Mouse (Mus musculus) R1 (cell line): ENCODE results near the gene Adora3.

Experiments used
- DNase-seq: peaks from one replicate; pipeline ENCODE4 v3.0.0-alpha.2; 2018; ENCODE audit warnings: low read depth, low spot score

Adora3 gene

DNA sequence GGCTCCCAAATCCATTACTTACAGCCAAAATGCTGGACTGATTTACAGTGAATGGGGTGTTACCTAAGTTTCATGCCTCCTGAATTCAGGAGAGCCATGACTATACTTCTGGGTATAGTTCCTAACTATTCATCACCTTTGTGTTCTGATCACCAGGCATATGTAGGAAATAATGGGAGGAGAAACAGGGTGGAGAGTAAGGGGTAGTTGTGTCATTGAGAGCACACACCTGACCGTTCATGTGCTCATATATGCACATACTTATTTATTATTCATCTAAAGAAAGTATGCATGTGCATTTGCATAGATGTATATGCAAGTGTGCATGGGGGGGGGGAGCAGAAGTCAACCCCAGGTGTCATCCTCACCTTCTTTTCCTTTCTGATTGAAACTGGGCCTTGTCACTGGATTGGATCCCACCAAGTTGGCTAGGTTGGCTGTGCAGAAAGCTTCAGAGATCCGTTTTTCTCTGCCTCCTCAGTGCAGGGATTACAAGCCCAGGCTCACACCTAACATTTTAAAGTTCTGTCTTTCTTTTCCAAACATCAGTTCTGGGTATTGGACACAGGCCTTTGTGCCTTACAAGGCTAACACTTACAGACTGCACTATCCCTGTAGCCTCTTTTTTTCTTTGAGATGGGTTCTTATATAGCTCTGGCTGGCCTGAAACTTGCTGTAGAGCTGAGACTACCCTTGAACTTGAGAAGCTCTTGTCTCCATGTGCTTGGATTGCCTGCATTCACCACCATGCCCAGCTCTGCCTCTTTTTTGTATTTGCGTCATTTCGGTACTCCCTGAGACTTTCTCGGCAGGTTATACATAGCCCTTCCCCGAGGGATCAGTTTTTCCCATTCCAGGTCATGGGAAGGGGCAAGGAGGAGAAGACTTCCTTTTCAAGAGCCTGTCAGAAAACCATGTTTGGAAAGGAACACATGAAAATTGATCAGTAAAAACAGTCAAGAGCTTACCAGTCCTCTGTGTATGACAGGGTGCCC lies 3.1 kb downstream of the Adora3 start:
- no peak for DNase-seq

DNA sequence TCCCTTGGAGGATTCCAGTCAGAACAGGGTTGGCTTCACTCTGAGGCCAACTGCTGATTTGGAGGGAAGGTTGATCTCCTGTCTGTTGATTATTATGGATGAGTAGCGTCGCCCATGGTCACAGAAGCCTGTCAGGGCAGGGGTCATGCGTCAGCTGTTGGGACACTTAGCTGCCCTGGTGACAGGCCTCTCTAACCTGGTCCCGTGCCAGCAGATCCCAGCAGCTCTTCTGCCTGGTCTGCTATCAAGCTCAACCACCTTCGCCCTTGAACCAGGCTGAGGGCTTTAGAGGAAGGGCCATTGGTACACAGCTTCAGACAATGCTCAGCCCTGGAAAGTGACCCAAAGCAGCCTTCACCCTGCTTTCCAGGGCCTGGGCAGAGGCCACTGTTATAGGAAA lies 5.4 kb downstream of the Adora3 start:
- no peak for DNase-seq

DNA sequence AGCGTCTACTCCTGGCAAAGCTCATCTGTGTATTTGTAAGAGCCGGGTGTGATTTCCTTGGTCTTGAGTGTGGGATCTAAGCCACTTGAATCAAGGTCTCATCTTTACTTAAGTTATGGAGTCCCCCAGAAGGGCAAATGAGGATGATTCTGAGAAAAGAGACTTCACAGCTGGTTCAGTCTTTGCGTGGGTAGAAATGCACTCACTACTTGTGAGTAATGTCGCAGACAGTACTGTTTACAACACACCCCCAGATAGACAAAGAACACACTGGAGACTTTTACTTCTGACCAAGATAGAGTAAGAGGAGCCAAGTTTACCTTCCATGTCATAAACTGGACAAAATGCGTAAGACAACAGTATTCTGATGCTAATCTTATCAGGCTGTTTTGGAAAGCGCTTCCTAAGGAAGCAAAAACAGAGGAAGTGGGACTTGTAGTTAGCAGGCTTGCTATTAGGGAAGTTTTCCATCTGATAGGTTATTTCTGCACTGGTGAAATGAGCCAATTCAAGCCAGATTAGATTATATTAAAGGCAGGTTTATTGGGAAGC lies 6.7 kb downstream of the Adora3 start:
- no peak for DNase-seq

DNA sequence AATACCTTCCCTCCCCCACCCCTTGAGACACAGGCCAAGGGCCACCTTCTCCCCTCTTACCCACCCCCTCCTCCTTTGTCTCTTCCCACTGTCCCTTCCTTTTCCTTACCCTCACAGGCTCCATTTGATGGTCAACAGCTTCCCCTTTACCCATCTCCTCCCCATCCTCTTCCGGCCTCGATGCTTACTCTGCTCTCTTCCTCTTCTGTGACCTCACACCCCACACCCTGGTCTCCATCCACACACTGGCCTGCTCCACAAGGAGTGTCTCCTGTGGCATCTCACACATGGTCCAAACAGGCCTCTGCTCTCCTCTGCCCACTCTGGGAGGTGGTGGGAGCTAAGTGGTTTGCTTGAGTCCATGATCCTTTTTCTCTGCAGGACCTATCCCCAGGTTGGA lies 7.3 kb downstream of the Adora3 start:
- DNase-seq = no peak

DNA sequence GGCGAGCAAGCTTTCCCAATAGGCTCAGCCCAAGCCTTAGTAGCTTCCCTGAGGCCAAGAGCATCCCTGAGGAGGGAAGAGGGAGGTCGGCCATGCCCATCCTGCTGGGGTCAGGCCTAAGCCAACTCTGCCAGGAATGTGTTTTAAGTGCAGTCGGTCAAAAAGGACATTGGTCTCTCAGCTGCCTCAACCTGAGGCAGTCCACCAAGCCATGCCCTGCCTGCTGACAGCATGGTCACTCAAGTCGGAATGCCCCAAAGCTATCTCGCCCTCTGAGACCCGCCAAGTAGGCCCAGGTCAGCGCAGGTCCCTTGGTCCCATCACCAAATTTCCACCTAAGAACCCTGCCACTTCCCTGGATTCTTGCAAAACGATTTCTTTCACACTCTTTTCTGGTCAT lies 8.1 kb downstream of the Adora3 start:
- DNase-seq = no peak

DNA sequence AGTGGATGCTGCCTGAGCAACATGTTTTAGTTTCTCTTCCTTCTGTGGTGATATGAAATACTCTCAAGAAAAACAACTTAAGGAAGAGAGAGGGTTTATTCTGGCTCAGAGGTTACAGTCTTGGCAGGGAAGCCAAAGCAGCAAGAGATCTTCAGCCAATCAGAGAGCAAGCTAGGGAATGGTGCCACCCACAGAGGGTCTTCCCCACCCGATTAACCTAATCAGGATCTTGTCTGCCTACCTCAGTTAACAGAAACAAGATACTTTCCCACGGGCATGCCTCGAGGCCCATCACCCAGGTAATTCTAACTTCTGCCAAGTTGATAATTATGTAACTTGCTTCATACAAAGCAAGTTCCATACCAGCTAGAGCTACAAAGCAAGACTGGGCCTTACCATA lies 9.8 kb downstream of the Adora3 start:
- no peak for DNase-seq

DNA sequence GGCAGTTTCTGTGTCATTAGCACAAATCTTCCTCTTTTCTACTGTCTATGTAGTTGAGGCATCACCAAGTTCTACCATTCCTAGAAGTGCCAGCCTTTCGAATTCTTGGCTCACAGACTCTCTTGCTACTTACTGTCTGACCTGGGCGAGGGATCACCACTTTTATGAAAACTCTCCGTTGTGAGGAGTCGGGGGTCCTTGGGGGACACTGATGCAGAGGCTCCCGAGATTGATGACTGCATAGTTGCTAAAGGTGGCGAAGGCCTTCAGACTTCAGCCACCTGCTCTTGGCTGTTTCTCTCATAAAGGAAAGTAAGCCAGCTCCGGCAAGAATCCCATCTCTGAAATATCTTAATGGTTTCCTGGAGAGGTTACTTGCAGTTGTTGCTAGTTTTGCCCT lies 11.4 kb downstream of the Adora3 start:
- DNase-seq = no peak

DNA sequence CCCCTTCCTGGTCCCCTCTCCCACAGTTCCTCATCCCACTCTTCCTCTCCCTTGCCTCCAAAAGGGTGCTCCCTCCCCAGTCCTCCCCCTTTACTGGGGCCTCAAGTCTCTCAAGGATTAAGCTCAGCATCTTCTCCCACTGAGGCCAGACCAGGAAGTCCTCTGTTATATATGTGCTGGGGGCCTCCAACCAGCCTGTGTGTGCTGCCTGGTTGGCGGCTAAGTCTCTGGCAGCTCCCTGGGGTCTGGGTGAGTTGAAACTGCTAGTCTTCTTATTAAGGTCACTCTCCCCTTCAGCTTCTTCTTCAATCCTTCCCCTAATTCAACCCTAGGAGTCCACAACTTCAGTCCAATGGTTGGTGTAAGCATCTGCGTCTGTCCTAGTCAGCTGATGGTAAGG lies 12.5 kb downstream of the Adora3 start:
- no peak for DNase-seq

DNA sequence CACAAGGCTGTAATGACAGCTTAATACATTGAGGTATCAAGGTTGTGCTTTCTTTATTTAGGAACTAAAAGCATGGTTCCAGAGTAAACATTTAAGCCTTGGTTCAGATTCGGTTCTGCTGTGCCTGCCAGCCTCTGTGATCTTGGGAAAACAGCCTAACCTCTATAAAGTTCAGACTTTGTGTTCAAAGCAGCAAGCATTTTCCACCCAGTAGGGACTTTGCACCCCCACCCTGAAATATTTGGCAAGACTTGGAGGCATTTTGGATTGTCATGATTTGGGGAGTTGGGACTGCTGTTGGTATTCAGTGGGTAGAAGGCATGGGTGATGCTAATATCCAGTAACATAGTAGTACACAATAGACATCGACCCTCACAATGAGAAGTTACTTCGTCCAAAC lies 18.3 kb downstream of the Adora3 start:
- DNase-seq = no peak

DNA sequence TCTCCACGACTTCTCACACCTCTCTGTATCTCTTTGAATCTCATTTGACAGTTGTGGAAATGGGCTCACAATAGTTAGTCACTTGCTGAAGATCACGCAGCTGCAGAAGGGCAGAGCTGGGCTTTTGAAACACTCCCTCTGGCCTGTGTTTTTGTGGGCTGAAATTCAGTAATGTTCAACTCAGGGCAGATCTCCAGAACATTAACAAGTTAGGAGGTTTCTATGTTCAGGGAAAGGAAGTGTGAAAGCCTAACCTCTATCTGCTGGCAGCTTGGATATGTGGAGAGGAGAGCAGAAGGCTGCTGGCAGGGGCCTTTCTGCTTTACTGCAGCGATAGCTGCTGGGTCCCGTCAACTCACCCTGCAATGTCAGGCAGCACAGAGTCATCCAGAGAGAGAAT lies 19.6 kb downstream of the Adora3 start:
- DNase-seq = no peak

DNA sequence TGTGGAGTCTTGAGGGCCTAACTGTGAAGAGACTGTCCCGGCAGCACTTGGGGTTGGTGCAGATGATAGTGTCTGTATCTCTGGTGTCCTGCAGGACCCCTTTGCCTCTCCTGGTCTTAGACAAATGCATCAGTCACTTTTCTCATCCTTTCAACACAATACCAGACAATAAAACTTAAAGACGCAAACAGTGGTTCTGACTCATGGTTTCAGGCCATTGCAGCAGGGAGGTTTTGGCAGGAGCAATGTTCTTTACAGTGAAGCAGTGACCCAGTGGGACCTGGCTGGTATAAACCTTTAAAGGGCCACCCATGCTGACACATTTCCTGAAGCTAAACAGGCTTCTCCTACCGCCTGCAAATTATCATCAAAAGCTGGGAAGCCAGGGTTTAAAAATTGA lies 20.5 kb downstream of the Adora3 start:
- DNase-seq = no peak

DNA sequence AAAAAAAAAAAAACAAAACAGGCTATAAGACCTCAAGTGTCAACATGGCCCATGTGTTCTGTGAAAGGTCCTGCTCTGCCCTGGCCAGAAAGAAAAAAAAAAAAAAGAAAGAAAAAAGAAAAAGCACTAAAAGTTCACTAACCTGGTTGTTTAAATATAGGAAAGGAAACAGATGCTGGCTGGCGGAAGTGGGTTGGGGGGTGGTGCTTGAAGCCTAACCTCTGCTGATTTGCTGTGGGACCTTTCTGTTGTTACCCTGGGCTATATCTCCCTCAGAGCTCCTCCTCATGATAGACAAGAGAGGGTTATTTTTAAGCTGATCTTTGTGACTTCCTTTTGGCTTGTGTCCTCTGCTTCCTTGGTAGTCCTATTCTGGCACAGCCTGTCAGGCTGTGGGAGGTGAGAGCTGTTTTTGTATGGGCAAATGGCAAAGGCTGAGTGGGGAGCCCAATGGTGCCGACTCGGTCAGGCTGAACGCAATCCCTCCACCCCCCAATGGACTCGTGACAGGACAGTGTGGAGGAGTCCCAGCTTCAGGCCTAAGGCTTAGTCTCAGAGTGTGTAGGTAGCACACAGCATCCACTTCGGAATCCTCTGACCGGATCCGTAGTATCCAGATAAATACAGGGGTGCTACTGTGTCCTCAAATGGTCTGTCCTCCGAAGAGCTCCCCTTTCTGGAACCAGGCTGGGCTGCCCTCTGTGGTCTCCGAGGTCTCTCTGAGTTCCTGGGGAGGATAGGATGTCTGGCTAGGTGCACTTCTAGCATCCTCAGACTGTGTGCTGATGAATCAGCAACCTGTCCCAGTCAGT lies 21.3 kb downstream of the Adora3 start:
- DNase-seq = no peak

DNA sequence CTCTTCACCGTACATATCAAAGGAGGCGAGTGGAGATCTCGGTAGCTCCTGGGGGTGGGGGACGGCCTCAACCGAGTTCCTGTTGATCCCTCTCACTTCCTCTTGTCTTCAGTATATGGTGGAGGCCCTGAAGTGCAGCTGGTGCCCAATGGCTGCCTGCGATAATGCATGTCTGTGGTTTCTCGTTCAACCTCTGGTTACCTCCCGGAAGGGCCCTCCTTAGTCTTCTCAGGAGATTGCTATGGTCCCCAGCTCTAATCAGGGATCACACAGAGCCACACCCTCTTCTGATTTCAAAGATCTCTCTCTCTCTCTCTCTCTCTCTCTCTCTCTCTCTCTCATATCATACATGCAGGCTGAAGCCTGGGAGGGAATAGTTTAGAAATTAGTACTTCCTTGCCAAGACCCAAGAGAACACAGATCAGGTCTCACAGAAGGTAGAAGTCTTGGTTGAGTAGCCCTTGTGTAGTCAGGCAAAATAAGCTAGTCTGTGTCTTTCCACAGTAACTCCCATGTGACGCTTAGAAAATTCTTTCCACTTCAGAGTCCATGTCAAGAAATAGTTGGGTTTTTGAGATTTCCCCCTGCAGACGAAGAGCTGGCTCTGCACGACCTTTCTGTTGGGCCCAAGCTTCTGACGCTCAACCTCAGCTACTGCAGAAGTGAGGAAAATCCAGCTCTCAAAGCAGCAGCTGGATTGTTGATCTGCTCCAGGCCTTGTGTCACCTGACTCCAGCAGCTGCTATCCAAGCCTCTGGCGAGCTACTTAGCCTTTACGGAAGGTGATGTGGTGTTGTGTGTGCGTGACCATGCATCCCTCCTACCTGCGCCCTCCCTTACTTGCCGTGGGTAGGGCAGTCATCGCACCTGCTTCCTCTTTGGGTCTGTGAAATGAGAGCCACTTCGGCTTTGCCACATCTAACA lies 22.2 kb downstream of the Adora3 start:
- DNase-seq = no peak

DNA sequence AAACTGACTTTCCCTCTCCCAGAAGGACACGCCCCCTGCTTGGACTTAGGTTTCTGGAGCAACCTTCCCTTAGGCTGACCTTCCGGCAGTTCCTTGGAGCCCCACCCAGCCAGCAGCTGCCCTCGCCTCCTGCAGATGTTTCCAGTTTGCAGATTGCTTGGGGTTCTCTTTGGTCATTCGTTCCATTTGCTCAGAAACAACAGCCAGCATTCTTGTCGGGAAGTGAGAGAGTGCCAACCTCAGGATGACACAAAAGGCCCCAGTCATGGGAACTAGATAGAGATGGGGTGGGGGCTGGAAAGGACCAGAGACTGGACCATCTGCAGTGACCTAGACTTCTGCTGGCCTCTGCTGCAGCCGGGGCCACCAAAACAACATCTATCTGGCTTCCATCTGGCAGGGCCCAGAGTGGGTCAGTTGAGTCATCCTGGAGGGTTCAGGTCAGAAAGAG lies 23.3 kb downstream of the Adora3 start:
- peak; percentile 50 for DNase-seq

DNA sequence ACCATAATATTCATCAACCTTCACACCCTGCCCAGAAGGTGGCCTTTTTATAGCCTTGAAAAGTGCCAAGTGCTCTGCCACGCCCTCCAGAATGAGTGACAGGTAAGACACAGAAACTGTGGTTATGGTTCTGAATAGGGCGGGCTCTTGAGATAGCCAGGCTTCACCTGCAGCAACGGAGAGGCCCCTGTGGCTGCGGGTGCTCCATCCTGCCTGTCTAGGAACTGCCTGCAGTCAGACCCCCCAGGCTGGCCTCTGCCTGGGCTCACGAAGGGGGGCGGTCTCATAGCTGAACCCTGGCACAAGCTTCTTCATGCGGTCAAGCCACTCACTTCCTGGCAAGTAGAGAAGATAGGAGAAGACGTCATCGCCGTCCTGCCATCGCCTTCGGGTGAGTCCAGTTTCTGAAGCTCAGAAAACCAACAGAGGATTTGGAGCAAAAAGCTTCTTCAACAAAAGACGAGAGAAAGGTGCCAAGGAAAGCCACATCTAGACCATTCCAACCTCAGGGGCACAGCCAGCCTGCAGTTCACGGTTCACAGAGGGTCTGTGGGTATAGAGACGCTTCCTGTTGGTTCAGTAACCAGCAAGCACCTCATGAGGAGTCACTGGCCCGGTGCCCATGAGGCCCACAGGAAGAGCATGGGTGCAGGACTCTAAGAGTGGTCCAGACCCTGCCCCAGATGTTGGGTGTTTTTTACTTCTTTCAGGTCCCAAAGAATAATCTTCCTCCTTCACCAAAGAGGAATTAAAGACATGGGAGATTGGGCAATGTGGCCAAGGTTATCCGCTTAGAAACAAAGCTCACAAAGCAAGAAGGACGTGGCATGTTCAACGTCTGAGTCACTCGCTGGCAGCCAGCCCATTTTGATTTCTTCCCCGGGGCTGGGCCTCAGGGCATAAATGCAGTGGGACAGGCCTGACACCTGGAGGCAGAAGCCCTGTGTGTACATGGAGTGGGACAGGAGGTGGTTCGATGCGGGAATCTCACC lies 24.2 kb downstream of the Adora3 start:
- DNase-seq = peak; percentile 34

DNA sequence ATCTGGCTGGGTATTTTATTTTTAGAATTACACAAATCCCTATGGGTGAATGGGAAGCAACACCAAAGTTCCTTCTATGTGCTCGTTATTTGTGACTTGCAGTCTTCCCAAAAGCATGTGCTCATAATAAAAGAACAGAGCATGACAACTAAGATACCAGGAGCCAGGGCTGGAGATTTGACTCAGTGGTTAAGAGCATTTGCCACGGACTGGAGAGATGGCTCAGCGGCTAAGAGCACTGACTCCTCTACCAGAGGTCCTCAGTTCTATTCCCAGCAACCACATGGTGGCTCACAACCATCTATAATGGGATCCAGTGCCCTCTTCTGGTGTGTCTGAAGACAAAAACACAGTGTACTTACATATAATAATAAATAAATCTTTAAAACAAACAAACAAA lies 26.2 kb downstream of the Adora3 start:
- DNase-seq = no peak

DNA sequence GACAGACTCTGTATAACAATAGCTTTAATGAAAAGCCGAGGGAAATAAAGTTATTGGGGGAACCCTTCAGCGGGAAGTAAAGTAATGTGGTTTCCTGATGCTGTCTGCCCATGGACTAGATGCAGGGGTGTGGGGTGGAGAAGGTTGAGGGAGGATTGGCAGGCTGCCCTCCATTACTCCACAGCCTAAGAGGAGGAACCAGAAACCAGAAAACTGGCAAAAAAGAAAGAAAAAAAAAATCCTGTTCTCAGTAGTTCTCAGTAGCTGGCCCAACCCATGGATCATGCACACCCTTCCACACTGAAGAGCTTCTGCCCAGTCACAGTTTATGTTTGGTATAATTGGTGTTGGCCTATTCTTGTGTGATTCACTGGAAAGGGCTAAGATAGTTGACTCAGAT lies 27.7 kb downstream of the Adora3 start:
- DNase-seq = no peak

DNA sequence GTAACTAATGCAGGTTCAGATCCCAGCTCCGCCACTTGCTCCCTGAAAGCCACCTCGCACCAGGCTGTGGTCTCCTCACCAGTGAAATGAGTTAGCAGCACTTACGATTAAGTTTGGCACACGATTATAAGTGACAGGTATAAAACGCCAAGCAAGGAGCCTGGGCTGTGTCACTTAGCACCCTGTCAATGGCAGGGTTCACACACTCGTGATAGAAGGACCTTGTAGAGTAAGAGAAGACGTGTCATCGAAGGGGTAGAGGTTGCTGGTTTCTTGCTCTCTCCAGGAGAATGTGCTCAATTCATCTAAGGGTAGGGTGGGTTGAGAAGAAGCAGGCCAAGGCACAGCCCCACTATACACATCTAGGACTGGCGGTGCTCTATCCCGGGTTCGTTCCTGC lies 28.2 kb downstream of the Adora3 start:
- no peak for DNase-seq

DNA sequence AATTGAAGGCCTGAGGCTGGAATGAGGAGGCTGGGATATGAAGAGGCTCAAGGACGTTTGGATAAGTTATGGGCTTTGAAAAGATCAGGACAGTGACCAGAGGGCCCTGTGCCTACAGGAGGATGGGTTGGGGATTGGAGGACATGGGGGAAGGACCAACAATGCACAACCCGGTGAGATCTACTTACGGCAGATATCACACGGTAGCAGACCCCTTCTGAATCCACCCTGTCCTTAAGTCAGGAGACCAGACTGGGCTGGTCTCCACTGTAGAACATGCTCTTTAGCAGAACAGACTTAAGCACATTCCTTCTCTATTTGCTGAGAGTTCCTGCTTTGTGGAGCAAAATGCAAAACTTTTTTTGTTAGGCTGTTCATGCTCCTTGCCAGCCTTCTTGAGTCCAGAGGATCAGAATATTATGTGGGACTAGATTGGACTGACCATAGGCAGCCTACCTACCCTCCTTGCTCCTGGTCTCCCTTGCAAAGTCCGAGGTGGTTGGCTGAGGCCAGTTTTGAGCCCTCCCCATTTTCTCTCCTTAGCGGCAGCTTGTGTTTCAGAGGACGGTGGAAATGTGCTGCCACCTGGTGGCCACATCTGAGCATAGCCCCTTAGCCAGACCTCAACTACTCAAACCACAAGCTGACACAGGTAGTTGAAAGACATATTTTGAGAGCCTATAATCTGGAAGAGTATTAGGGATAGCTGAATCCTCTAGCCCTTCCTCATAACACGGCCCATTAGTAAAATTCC lies 28.9 kb downstream of the Adora3 start:
- DNase-seq = peak; percentile 84
